Mouse (Mus musculus): ENCODE measurements at regions not wholly inside any gene's neighbourhood (a gene's known extent, or its start where the extent isn't known, plus 50 kb on each side); places are given as distances from the start of the nearest gene placed in this dataset.

DNA sequence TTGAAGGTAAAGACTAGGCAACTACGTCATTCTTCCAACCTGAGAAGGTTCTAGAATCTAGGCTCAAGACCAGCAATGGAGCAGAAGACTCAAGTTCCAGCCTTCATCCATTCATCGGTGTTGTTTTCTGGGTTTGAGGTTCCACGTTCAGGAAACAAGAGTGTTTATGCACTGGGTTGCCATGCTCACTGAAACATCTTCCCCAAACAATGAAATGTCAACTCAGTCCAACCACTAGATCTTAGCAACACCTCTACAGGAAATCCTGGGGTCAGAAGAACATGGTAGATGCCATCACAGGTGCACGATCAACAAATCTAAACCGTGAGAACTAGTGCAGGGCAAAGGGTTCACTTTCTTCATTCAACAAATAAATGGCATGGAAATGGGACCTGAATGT, 304.8 kb upstream of the Klf3 start:
- Histone ChIP-seq H3K27ac (ENCODE audit: low read depth, low read length) (no peak overlapping the region), H3K4me1 (ENCODE audit: insufficient read depth) (no peaks in the 10 kb centered on the region), H3K27me3 (ENCODE audit: insufficient read depth, low read length) (no peaks in the 10 kb centered on the region), H3K36me3 (ENCODE audit: insufficient read depth) (no peaks in the 10 kb centered on the region), H3K4me3 (ENCODE audit: low read depth, low read length) (no peak overlapping the region), H3K9me3 (ENCODE audit: low read length) (no peaks in the 10 kb centered on the region), H3K9ac (no peak overlapping the region), H3K4me2 (ENCODE audit: low read depth) (no peak overlapping the region)
- 92% methylated on average over 5 of the region's 5 CpGs for WGBS
- DNase-seq: no peak
- no peak for TF ChIP-seq CTCF (IDR thresholded peaks at IDR 0.05; ENCODE audit: low read depth)
- no peak for ATAC-seq

DNA sequence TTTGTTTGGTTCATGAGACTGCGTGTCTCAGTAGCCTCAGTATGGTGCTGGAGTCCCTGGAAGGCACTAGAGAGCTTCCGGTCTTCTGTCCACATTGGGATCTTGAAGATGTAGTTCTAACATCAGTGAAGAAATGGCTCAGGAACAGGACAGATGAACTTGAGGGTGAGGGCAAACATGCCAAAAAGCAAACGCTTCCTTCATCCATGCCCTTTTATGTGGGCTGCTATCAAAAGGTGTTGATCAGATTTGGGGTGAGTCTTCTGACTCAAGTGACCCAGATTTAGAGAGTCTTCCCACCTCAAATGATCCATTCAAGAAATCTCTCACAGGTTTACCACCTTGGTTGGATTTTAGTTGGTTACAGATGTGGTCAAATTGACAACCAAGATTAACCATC, 304.1 kb upstream of the Klf3 start:
- Histone ChIP-seq H3K27me3 (ENCODE audit: insufficient read depth, low read length) (no peaks in the 10 kb centered on the region), H3K4me1 (ENCODE audit: insufficient read depth) (no peaks in the 10 kb centered on the region), H3K36me3 (ENCODE audit: insufficient read depth) (no peaks in the 10 kb centered on the region), H3K9me3 (ENCODE audit: low read length) (no peaks in the 10 kb centered on the region), H3K4me2 (ENCODE audit: low read depth) (no peak overlapping the region), H3K27ac (ENCODE audit: low read depth, low read length) (no peak overlapping the region), H3K9ac (no peak overlapping the region), H3K4me3 (ENCODE audit: low read depth, low read length) (no peak overlapping the region)
- ATAC-seq: no peak
- no peak for DNase-seq
- WGBS: 97% methylated on average over 3 of the region's 3 CpGs
- TF ChIP-seq CTCF (IDR thresholded peaks at IDR 0.05; ENCODE audit: low read depth): no peak

DNA sequence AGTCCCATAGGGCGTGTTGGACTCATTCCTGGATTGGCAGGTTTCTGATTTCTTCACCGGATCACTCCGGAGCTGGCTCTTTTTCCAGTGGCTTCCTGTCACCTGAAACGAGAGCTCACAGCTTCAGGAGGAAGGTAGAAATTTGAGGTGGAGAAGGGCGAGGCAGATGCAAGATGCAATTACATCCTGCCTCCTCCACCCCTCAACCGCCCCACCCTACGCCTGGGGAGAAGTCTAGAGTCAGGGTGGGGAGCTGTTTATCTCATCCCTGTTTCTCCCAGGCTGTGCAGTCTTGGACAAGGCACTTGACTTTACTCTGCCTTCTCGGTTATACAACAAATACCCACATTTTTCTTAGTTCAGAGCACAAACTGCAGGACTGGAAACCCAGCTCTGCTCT, 302.8 kb upstream of the Klf3 start:
- Histone ChIP-seq H3K36me3 (ENCODE audit: insufficient read depth) (no peaks in the 10 kb centered on the region), H3K27me3 (ENCODE audit: insufficient read depth, low read length) (no peaks in the 10 kb centered on the region), H3K9ac (no peak overlapping the region), H3K4me1 (ENCODE audit: insufficient read depth) (0 out of 2 replicates have a peak, but pooled peaks cover 3% of the 10 kb centered on the region), H3K4me2 (ENCODE audit: low read depth) (no peak overlapping the region), H3K4me3 (ENCODE audit: low read depth, low read length) (no peak overlapping the region), H3K9me3 (ENCODE audit: low read length) (no peaks in the 10 kb centered on the region), H3K27ac (ENCODE audit: low read depth, low read length) (no peak overlapping the region)
- 91% methylated on average over 8 of the region's 8 CpGs for WGBS
- ATAC-seq (no peak), DNase-seq (no peak)
- TF ChIP-seq CTCF (IDR thresholded peaks at IDR 0.05; ENCODE audit: low read depth): no peak

DNA sequence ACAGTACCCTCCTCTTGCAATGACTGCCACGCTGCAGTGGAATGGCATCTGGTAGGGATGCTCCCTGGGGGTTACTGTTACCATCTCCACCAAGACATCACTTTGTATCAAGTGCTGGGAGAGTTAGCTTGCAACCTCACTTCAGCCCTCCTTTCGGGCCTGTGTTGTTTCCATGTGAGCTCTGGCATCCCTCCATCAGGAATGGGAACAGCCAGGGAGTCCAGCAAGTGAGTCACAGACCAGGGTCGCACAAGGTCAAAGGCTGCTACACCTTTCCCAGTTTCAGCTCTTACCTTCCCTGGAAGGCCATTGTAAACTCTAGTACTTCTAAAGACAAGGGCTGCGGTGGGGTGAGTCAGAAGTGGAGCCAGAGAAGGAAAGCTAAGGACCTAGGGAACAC, 302.3 kb upstream of the Klf3 start:
- H3K9me3 ChIP-seq (ENCODE audit: low read length): no peaks in the 10 kb centered on the region

DNA sequence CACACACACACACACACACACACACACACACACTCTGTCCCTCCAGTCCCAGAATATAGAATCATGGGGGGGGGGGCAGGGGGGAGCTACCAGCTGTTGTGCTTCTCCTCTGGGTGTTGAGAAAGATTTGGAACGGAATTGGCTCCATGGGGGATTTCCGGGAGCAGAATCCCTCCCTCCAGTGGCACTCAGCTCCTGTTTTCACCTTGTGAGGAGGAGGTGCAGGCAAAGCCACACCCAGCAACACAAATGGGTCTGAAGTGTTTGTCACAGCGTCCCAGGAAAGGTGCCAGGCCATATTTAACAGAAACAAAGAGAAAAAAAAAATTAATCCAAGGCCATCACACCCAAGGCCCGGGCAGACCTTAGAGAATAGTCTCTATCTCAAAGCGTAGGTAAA, 301.4 kb upstream of the Klf3 start:
- no peak for TF ChIP-seq CTCF (IDR thresholded peaks at IDR 0.05; ENCODE audit: low read depth)
- Histone ChIP-seq H3K9me3 (ENCODE audit: low read length) (no peaks in the 10 kb centered on the region), H3K4me3 (ENCODE audit: low read depth, low read length) (no peak overlapping the region), H3K9ac (no peak overlapping the region), H3K27me3 (ENCODE audit: insufficient read depth, low read length) (no peaks in the 10 kb centered on the region), H3K4me1 (ENCODE audit: insufficient read depth) (0 out of 2 replicates have a peak, but pooled peaks cover 5% of the 10 kb centered on the region), H3K4me2 (ENCODE audit: low read depth) (no peak overlapping the region), H3K36me3 (ENCODE audit: insufficient read depth) (no peaks in the 10 kb centered on the region), H3K27ac (ENCODE audit: low read depth, low read length) (no peak overlapping the region)
- ATAC-seq: no peak
- DNase-seq: no peak
- 80% methylated on average over 5 of the region's 5 CpGs for WGBS

More for the DNA sequence above, 302.3 kb upstream of the Klf3 start:
- no peak overlapping the region for H3K27ac ChIP-seq (ENCODE audit: low read depth, low read length)
- no peak overlapping the region for H3K4me3 ChIP-seq (ENCODE audit: low read depth, low read length)
- WGBS: 87% methylated on average over 4 of the region's 4 CpGs
- no peak for DNase-seq
- no peak overlapping the region for H3K9ac ChIP-seq
- ATAC-seq: no peak
- H3K27me3 ChIP-seq (ENCODE audit: insufficient read depth, low read length): no peaks in the 10 kb centered on the region
- no peak for TF ChIP-seq CTCF (IDR thresholded peaks at IDR 0.05; ENCODE audit: low read depth)
- no peak overlapping the region for H3K4me2 ChIP-seq (ENCODE audit: low read depth)
- H3K4me1 ChIP-seq (ENCODE audit: insufficient read depth): 0 out of 2 replicates have a peak, but pooled peaks cover 5% of the 10 kb centered on the region
- H3K36me3 ChIP-seq (ENCODE audit: insufficient read depth): no peaks in the 10 kb centered on the region

DNA sequence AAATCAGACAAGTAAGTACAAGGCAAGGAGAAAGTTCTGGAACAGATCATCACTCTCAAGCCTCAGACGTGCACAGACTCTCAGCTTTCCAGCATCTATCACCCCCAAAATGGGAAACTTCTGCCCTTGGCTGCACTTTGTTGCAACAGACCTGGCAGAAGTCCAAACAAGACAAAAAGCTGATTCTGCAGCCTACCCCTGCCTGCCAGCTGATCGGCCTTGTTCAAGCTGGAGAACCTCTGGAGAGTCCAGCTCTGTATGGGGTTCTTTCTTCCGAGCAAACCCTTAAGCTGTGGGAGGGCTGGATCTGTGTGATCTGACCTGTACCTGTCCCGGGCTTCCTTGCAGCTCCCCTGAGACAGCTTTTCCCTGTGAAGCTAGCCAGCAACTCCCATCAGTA, 299.7 kb upstream of the Klf3 start:
- TF ChIP-seq CTCF (IDR thresholded peaks at IDR 0.05; ENCODE audit: low read depth): no peak
- WGBS: 26% methylated on average over 4 of the region's 4 CpGs

DNA sequence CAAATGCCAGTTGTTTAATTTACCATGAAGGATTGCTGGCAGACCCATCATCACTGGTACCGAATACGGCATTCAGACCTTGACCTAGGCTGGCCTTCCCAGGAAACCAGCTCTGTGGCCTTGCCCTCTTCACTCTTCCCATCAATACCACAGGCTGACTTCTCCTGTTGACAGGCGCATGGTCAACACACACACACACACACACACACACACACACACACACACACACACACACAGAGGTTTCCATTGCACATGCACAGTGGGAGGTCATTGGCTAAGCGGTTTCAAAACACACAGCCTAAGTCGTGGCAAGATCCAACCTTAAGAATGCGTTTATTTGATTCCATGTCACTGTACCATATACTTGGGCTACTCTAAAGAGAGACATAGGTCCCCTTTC, 298.7 kb upstream of the Klf3 start:
- Histone ChIP-seq H3K36me3 (ENCODE audit: insufficient read depth) (no peaks in the 10 kb centered on the region), H3K27me3 (ENCODE audit: insufficient read depth, low read length) (no peaks in the 10 kb centered on the region)
- WGBS: 57% methylated on average over 6 of the region's 6 CpGs

More for the DNA sequence above, 299.7 kb upstream of the Klf3 start:
- no peak for ATAC-seq
- Histone ChIP-seq H3K36me3 (ENCODE audit: insufficient read depth) (no peaks in the 10 kb centered on the region), H3K4me1 (ENCODE audit: insufficient read depth) (0 out of 2 replicates have a peak, but pooled peaks cover 5% of the 10 kb centered on the region), H3K9ac (no peak overlapping the region), H3K27me3 (ENCODE audit: insufficient read depth, low read length) (no peaks in the 10 kb centered on the region), H3K4me3 (ENCODE audit: low read depth, low read length) (no peak overlapping the region), H3K27ac (ENCODE audit: low read depth, low read length) (no peak overlapping the region), H3K4me2 (ENCODE audit: low read depth) (no peak overlapping the region), H3K9me3 (ENCODE audit: low read length) (no peaks in the 10 kb centered on the region)
- peak; percentile 30 for DNase-seq

More for the DNA sequence above, 298.7 kb upstream of the Klf3 start:
- no peak for ATAC-seq
- no peak for TF ChIP-seq CTCF (IDR thresholded peaks at IDR 0.05; ENCODE audit: low read depth)
- Histone ChIP-seq H3K4me3 (ENCODE audit: low read depth, low read length) (no peak overlapping the region), H3K4me2 (ENCODE audit: low read depth) (no peak overlapping the region), H3K4me1 (ENCODE audit: insufficient read depth) (0 out of 2 replicates have a peak, but pooled peaks cover 5% of the 10 kb centered on the region), H3K27ac (ENCODE audit: low read depth, low read length) (no peak overlapping the region), H3K9ac (no peak overlapping the region), H3K9me3 (ENCODE audit: low read length) (no peaks in the 10 kb centered on the region)
- no peak for DNase-seq

All from forebrain, postnatal 0 days (tissue).